Mouse (Mus musculus) fibroblast of lung, adult 2 months (primary cell): Measurements from ENCODE around the gene 1700034I23Rik.
"Not testable (repeated sequence)": the region's sequence is repeated elsewhere in the genome, so short reads cannot be mapped to it uniquely, and the experiment has no call there.

Source experiments
- DNase-seq: peaks from one replicate; pipeline ENCODE4 v3.0.0-alpha.2; 2011; ENCODE audit warnings: low read depth

Gene 1700034I23Rik

GRCm38 (mm10) chr3:40902443-40902842 lies at the start of gene 1700034I23Rik:
TSS of gene 1700034I23Rik (minus strand) at chr3:40902543.
- DNase-seq, result not testable (repeated sequence)

GRCm38 (mm10) chr3:40951365-40951764 lies 49.0 kb upstream of the 1700034I23Rik start:
- DNase-seq, result no peak

GRCm38 (mm10) chr3:40950601-40951201 lies 48.4 kb upstream of the 1700034I23Rik start:
- DNase-seq, result no peak

GRCm38 (mm10) chr3:40949903-40950600 lies 47.7 kb upstream of the 1700034I23Rik start:
- no peak for DNase-seq

GRCm38 (mm10) chr3:40949170-40949902 lies 47.0 kb upstream of the 1700034I23Rik start, which contains the start of gene Larp1b:
TSS of gene Larp1b (plus strand) at chr3:40949828.
- peak; percentile 75 for DNase-seq

GRCm38 (mm10) chr3:40939019-40939418 lies 36.7 kb upstream of the 1700034I23Rik start:
- DNase-seq, result no peak

GRCm38 (mm10) chr3:40938592-40938991 lies 36.2 kb upstream of the 1700034I23Rik start:
- DNase-seq, result no peak

GRCm38 (mm10) chr3:40938189-40938588 lies 35.8 kb upstream of the 1700034I23Rik start:
- no peak for DNase-seq

- not testable (repeated sequence) for DNase-seq
Measured at GRCm38 (mm10) chr3:40894336-40894735, 8.0 kb downstream of the 1700034I23Rik start.

GRCm38 (mm10) chr3:40893816-40894258 lies 8.5 kb downstream of the 1700034I23Rik start:
- peak; percentile 95 for DNase-seq

GRCm38 (mm10) chr3:40853123-40853738 lies 49.1 kb downstream of the 1700034I23Rik start:
- DNase-seq, result not testable (repeated sequence)
